Mouse (Mus musculus) limb, embryonic 13.5 days (tissue): Measurements from ENCODE around the gene Gpr4. TPM values are rescaled to one million over a fixed set of nuclear protein-coding genes. Genes with fewer than 3 reads are reported as not detected.

ENCODE experiments used
- ATAC-seq: fragments of 200-750 bp; cut with Nextera tagmentation; 2 replicates; pipeline ENCODE4 v1.8.0; 2017; ENCODE audit warnings: low read depth, moderate number of reproducible peaks, moderate TSS enrichment; ENCODE audit not compliant: low FRiP score
- H3K27ac ChIP-seq: fragments of 300-500 bp; sonication (generic); 2 replicates; pipeline ENCODE4 v1.5.1; 2015; ENCODE audit warnings: inconsistent platforms, mild to moderate bottlenecking, moderate library complexity
- H3K27me3 ChIP-seq: fragments of 300-500 bp; sonication (generic); 2 replicates; pipeline ENCODE4 v1.6.1; 2015; ENCODE audit warnings: mild to moderate bottlenecking, inconsistent platforms
- H3K36me3 ChIP-seq: fragments of 300-500 bp; sonication (generic); 2 replicates; pipeline ENCODE4 v1.6.1; 2015; ENCODE audit warnings: inconsistent platforms, mild to moderate bottlenecking, moderate library complexity
- H3K4me1 ChIP-seq: fragments of 300-500 bp; sonication (generic); 2 replicates; pipeline ENCODE4 v1.6.1; 2015; ENCODE audit warnings: inconsistent platforms
- H3K4me2 ChIP-seq: fragments of 300-500 bp; sonication (generic); replicated peaks from 2 replicates; pipeline ENCODE4 v1.6.1; 2015; ENCODE audit warnings: inconsistent platforms, mild to moderate bottlenecking, moderate library complexity
- H3K4me3 ChIP-seq: fragments of 300-500 bp; sonication (generic); 2 replicates; pipeline ENCODE4 v1.5.1; 2015; ENCODE audit warnings: moderate library complexity, mild to moderate bottlenecking, inconsistent platforms
- H3K9ac ChIP-seq: fragments of 300-500 bp; sonication (generic); 2 replicates; pipeline ENCODE4 v1.6.1; 2015; ENCODE audit warnings: mild to moderate bottlenecking, inconsistent platforms
- H3K9me3 ChIP-seq: fragments of 300-500 bp; sonication (generic); 2 replicates; pipeline ENCODE4 v1.6.1; 2016; ENCODE audit warnings: inconsistent platforms
- WGBS: fragments of 180-500 bp; shearing (Covaris S2); methylation state at CpG from one replicate; pipeline ENCODE4 v1.1.7; 2015; 5-methylcytosine and 5-hydroxymethylcytosine counted together
- polyA plus RNA-seq: library from polyadenylated mRNA; unstranded; fragments of >200 nt; fragmentation: Nextera tagmentation; extraction: Ambion mirVana; gene quantifications from 2 replicates; pipeline ENCODE4 v1.2.1, GENCODE M21; 2015

Gpr4 gene
- polyA plus RNA-seq, 1 experiment from 2014 or later = 6.2 TPM

- 98% methylated on average over 2 of the region's 2 CpGs for WGBS
- no peak overlapping the region for H3K27ac ChIP-seq
- H3K9ac ChIP-seq = peak overlapping the region; percentile 79
- H3K4me1 ChIP-seq = peaks cover 19% of the 10 kb centered on the region
- no peak for ATAC-seq
- H3K9me3 ChIP-seq = no peaks in the 10 kb centered on the region
- H3K4me2 ChIP-seq = peak overlapping the region; percentile 86
- peaks cover 17% of the 10 kb centered on the region for H3K36me3 ChIP-seq
- H3K27me3 ChIP-seq = no peaks in the 10 kb centered on the region
- peak overlapping the region; percentile 66; the same call in 1 of the 2 replicates for H3K4me3 ChIP-seq
These were observed 17.8 kb downstream of the Gpr4 start for GRCm38 (mm10) chr7:19230041-19230580.

- no peaks in the 10 kb centered on the region for H3K9me3 ChIP-seq
- 91% methylated on average over 5 of the region's 5 CpGs for WGBS
- H3K4me2 ChIP-seq = no peak overlapping the region
- no peak for ATAC-seq
- peaks cover 12% of the 10 kb centered on the region for H3K36me3 ChIP-seq
- no peak overlapping the region for H3K9ac ChIP-seq
- H3K27ac ChIP-seq = no peak overlapping the region
- no peak overlapping the region for H3K4me3 ChIP-seq
- no peaks in the 10 kb centered on the region for H3K27me3 ChIP-seq
- peaks cover 19% of the 10 kb centered on the region for H3K4me1 ChIP-seq
These were observed 18.6 kb downstream of the Gpr4 start for GRCm38 (mm10) chr7:19230899-19231298.

GRCm38 (mm10) chr7:19231849-19232248 is 19.5 kb downstream of the Gpr4 start:
- no peak overlapping the region for H3K9ac ChIP-seq
- ATAC-seq = no peak
- no peak overlapping the region for H3K4me3 ChIP-seq
- no peaks in the 10 kb centered on the region for H3K9me3 ChIP-seq
- WGBS = 92% methylated on average over 3 of the region's 3 CpGs
- peaks cover 16% of the 10 kb centered on the region for H3K4me1 ChIP-seq
- H3K4me2 ChIP-seq = no peak overlapping the region
- H3K36me3 ChIP-seq = peaks cover 12% of the 10 kb centered on the region
- H3K27ac ChIP-seq = no peak overlapping the region
- no peaks in the 10 kb centered on the region for H3K27me3 ChIP-seq

GRCm38 (mm10) chr7:19234652-19235051 is 22.3 kb downstream of the Gpr4 start:
- H3K27ac ChIP-seq = no peak overlapping the region
- no peak overlapping the region for H3K9ac ChIP-seq
- no peak overlapping the region for H3K4me2 ChIP-seq
- H3K4me1 ChIP-seq = peaks cover 6% of the 10 kb centered on the region
- H3K27me3 ChIP-seq = no peaks in the 10 kb centered on the region
- H3K36me3 ChIP-seq = peaks cover 12% of the 10 kb centered on the region
- H3K4me3 ChIP-seq = no peak overlapping the region
- no peak for ATAC-seq
- no peaks in the 10 kb centered on the region for H3K9me3 ChIP-seq
- 79% methylated on average over 5 of the region's 5 CpGs for WGBS

- Histone ChIP-seq H3K9me3 (no peaks in the 10 kb centered on the region), H3K4me1 (peaks cover 5% of the 10 kb centered on the region; the same call in 1 of the 2 replicates), H3K9ac (no peak overlapping the region), H3K4me2 (no peak overlapping the region), H3K27me3 (no peaks in the 10 kb centered on the region), H3K36me3 (peaks cover 12% of the 10 kb centered on the region), H3K4me3 (no peak overlapping the region), H3K27ac (no peak overlapping the region)
- WGBS = 86% methylated on average over 2 of the region's 2 CpGs
- no peak for ATAC-seq
These were observed 22.8 kb downstream of the Gpr4 start for GRCm38 (mm10) chr7:19235092-19235671.

GRCm38 (mm10) chr7:19236411-19236810 is 24.1 kb downstream of the Gpr4 start:
- no peak overlapping the region for H3K27ac ChIP-seq
- peaks cover 16% of the 10 kb centered on the region; the same call in 1 of the 2 replicates for H3K36me3 ChIP-seq
- no peak overlapping the region for H3K4me2 ChIP-seq
- H3K27me3 ChIP-seq = no peaks in the 10 kb centered on the region
- no peaks in the 10 kb centered on the region for H3K9me3 ChIP-seq
- H3K9ac ChIP-seq = peak overlapping the region; percentile 35; the same call in 1 of the 2 replicates
- H3K4me1 ChIP-seq = peaks cover 5% of the 10 kb centered on the region; the same call in 1 of the 2 replicates
- H3K4me3 ChIP-seq = no peak overlapping the region
- ATAC-seq = no peak
- WGBS = 79% methylated on average over 2 of the region's 2 CpGs

GRCm38 (mm10) chr7:19238344-19238743 is 26.0 kb downstream of the Gpr4 start:
- Histone ChIP-seq H3K4me1 (peaks cover 5% of the 10 kb centered on the region; the same call in 1 of the 2 replicates), H3K4me2 (no peak overlapping the region), H3K36me3 (peaks cover 11% of the 10 kb centered on the region; the same call in 1 of the 2 replicates), H3K27ac (no peak overlapping the region), H3K9me3 (no peaks in the 10 kb centered on the region), H3K27me3 (no peaks in the 10 kb centered on the region), H3K4me3 (no peak overlapping the region), H3K9ac (no peak overlapping the region)
- WGBS = 99% methylated on average over 4 of the region's 4 CpGs
- ATAC-seq = no peak

- Histone ChIP-seq H3K9me3 (no peaks in the 10 kb centered on the region), H3K9ac (no peak overlapping the region), H3K4me1 (peaks cover 5% of the 10 kb centered on the region; the same call in 1 of the 2 replicates), H3K4me3 (no peak overlapping the region), H3K36me3 (peaks cover 12% of the 10 kb centered on the region), H3K27me3 (no peaks in the 10 kb centered on the region), H3K4me2 (no peak overlapping the region), H3K27ac (no peak overlapping the region)
- ATAC-seq = peak; percentile 79
- WGBS = 0% methylated on average over 1 of the region's 1 CpGs
These were observed 27.1 kb downstream of the Gpr4 start for GRCm38 (mm10) chr7:19239423-19239822.

- no peak for ATAC-seq
- peaks cover 17% of the 10 kb centered on the region for H3K36me3 ChIP-seq
- H3K4me3 ChIP-seq = no peak overlapping the region
- WGBS = 49% methylated on average over 3 of the region's 4 CpGs
- no peaks in the 10 kb centered on the region for H3K9me3 ChIP-seq
- H3K27ac ChIP-seq = no peak overlapping the region
- no peak overlapping the region for H3K4me2 ChIP-seq
- no peak overlapping the region for H3K9ac ChIP-seq
- no peaks in the 10 kb centered on the region for H3K27me3 ChIP-seq
- H3K4me1 ChIP-seq = peaks cover 5% of the 10 kb centered on the region; the same call in 1 of the 2 replicates
These were observed 27.6 kb downstream of the Gpr4 start for GRCm38 (mm10) chr7:19239986-19240385.

- Histone ChIP-seq H3K27me3 (no peaks in the 10 kb centered on the region), H3K4me1 (peaks cover 5% of the 10 kb centered on the region; the same call in 1 of the 2 replicates), H3K27ac (no peak overlapping the region), H3K4me3 (no peak overlapping the region), H3K9me3 (no peaks in the 10 kb centered on the region), H3K36me3 (peaks cover 27% of the 10 kb centered on the region), H3K9ac (no peak overlapping the region), H3K4me2 (no peak overlapping the region)
- no peak for ATAC-seq
- 68% methylated on average over 8 of the region's 8 CpGs for WGBS
These were observed 28.6 kb downstream of the Gpr4 start for GRCm38 (mm10) chr7:19240905-19241463.

GRCm38 (mm10) chr7:19242005-19242404 is 29.7 kb downstream of the Gpr4 start:
- WGBS = 91% methylated on average over 1 of the region's 1 CpGs
- Histone ChIP-seq H3K9me3 (no peaks in the 10 kb centered on the region), H3K36me3 (peaks cover 36% of the 10 kb centered on the region), H3K4me3 (no peak overlapping the region), H3K27ac (no peak overlapping the region), H3K27me3 (no peaks in the 10 kb centered on the region), H3K9ac (no peak overlapping the region), H3K4me2 (no peak overlapping the region), H3K4me1 (peaks cover 5% of the 10 kb centered on the region; the same call in 1 of the 2 replicates)
- ATAC-seq = no peak

- no peaks in the 10 kb centered on the region for H3K9me3 ChIP-seq
- WGBS = 88% methylated on average over 5 of the region's 5 CpGs
- no peak overlapping the region for H3K4me2 ChIP-seq
- no peak overlapping the region for H3K4me3 ChIP-seq
- no peak for ATAC-seq
- H3K36me3 ChIP-seq = peaks cover 45% of the 10 kb centered on the region
- peaks cover 5% of the 10 kb centered on the region; the same call in 1 of the 2 replicates for H3K4me1 ChIP-seq
- no peak overlapping the region for H3K27ac ChIP-seq
- no peak overlapping the region for H3K9ac ChIP-seq
- no peaks in the 10 kb centered on the region for H3K27me3 ChIP-seq
These were observed 31.5 kb downstream of the Gpr4 start for GRCm38 (mm10) chr7:19243858-19244257.
